Mouse (Mus musculus): ENCODE data around the gene Mypn. TPM values are rescaled to one million over a fixed set of nuclear protein-coding genes. Genes with fewer than 3 reads are reported as not detected.

Gene Mypn
- polyA plus RNA-seq, 2 experiments = 0.03 to 0.05 TPM

DNA sequence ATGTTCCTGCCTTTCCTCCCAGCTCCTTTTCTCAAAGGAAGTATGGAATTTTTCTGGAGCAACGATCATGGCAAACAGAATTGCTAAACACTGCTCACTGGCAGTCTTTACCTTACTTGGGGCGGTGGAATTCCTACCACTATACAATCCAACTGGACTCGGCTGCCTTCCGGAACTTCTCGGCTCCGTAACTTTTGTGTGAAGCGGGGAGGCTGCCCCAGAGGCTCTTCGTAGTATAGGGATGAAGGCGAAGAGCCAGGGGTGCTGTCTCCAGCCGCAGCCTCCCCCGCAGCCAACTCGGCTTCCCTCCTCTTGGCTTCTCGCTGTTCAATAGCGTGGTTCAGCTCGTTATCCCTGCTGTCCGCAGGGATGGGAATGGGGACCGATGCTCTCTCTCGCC is 11.5 kb downstream of the Mypn start:
- no peak overlapping the region for H3K27ac ChIP-seq

GRCm38 (mm10) chr10:63184451-63184850 is 19.3 kb downstream of the Mypn start:
- Histone ChIP-seq H3K9ac (replicated peaks) (no peak overlapping the region), H3K36me3 (replicated peaks; ENCODE audit: control insufficient read depth, insufficient read depth, low read depth) (no peaks in the 10 kb centered on the region), H3K4me1 (replicated peaks; ENCODE audit: control insufficient read depth in 2 of 2, insufficient read depth in 2 of 2, low read length in 1 of 2) (no peaks in the 10 kb centered on the region), H3K4me3 (ENCODE audit: insufficient read depth in 1 of 2, low read depth in 2 of 2, low read length in 2 of 2) (no peak overlapping the region), H3K27ac (no peak overlapping the region), H3K9me3 (ENCODE audit: control insufficient read depth, low read length) (no peaks in the 10 kb centered on the region), H3K4me2 (ENCODE audit: low read depth) (no peak overlapping the region), H3K27me3 (ENCODE audit: control insufficient read depth, insufficient read depth, low read length) (no peaks in the 10 kb centered on the region)
- ATAC-seq (ENCODE audit: insufficient read depth) = no peak
- WGBS (ENCODE audit: insufficient replicate concordance) = 69% methylated on average over 4 of the region's 4 CpGs
- TF ChIP-seq CTCF (IDR thresholded peaks at IDR 0.05; ENCODE audit: low read depth) (no peak), EP300 (IDR thresholded peaks at IDR 0.05; ENCODE audit: low read depth) (no peak)
- no peak for DNase-seq (ENCODE audit: low read depth in 3 of 3, low spot score in 3 of 3)

More for the DNA sequence above, 11.5 kb downstream of the Mypn start:
- Histone ChIP-seq H3K9me3 (ENCODE audit: control insufficient read depth, low read length) (no peaks in the 10 kb centered on the region), H3K4me1 (replicated peaks; ENCODE audit: control insufficient read depth in 2 of 2, insufficient read depth in 2 of 2, low read length in 1 of 2) (no peaks in the 10 kb centered on the region), H3K9ac (replicated peaks) (no peak overlapping the region), H3K4me2 (ENCODE audit: low read depth) (no peak overlapping the region), H3K36me3 (replicated peaks; ENCODE audit: control insufficient read depth, insufficient read depth, low read depth) (no peaks in the 10 kb centered on the region), H3K27me3 (ENCODE audit: control insufficient read depth, insufficient read depth, low read length) (no peaks in the 10 kb centered on the region), H3K4me3 (ENCODE audit: insufficient read depth in 1 of 2, low read depth in 2 of 2, low read length in 2 of 2) (no peak overlapping the region)
- TF ChIP-seq EP300 (IDR thresholded peaks at IDR 0.05; ENCODE audit: low read depth) (no peak), CTCF (IDR thresholded peaks at IDR 0.05; ENCODE audit: low read depth) (no peak)
- DNase-seq (ENCODE audit: low read depth in 3 of 3, low spot score in 3 of 3) (no peak), ATAC-seq (ENCODE audit: insufficient read depth) (no peak)
- WGBS (ENCODE audit: insufficient replicate concordance) = 73% methylated on average over 18 of the region's 18 CpGs

DNA sequence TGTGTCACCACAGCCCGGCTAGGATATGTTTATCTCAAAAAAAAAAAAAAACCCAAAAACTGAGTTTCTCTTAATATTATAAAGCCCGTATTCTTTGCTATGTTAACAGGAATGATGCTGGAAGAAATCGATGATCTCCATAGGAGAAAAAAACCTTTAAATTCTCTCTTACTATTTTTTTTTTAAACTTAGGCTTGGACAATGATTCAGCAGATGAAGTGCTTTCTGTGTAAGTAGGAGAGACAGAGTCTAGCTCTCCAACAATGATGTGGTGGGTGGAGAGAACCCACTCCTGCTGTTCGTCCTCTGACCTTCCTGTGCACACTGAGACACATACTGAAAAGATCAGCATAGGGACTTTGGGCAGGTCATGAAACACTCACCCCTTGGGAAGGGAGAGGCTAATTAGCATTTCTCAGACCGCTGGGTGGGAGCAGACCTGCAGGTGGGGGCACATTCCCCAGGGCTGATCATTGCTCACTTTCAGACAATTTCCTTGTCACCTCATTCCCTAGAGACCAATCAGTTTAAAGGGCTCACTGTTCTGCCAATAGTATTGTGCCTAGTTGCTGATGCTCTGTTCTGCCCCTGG is 21.5 kb downstream of the Mypn start:
- Histone ChIP-seq H3K4me1 (replicated peaks; ENCODE audit: control insufficient read depth in 2 of 2, insufficient read depth in 2 of 2, low read length in 1 of 2) (0 out of 4 replicates have a peak, but pooled peaks cover 0 to 2% of the 10 kb centered on the region in 2 experiments), H3K36me3 (replicated peaks; ENCODE audit: control insufficient read depth, insufficient read depth, low read depth) (no peaks in the 10 kb centered on the region), H3K27ac (no peak overlapping the region), H3K4me3 (ENCODE audit: insufficient read depth in 1 of 2, low read depth in 2 of 2, low read length in 2 of 2) (no peak overlapping the region), H3K27me3 (ENCODE audit: control insufficient read depth, insufficient read depth, low read length) (no peaks in the 10 kb centered on the region), H3K4me2 (ENCODE audit: low read depth) (no peak overlapping the region), H3K9me3 (ENCODE audit: control insufficient read depth, low read length) (no peaks in the 10 kb centered on the region), H3K9ac (replicated peaks) (no peak overlapping the region)
- TF ChIP-seq EP300 (IDR thresholded peaks at IDR 0.05; ENCODE audit: low read depth) = no peak
- no peak for TF ChIP-seq CTCF (IDR thresholded peaks at IDR 0.05; ENCODE audit: low read depth)
- 55% methylated on average over 5 of the region's 5 CpGs for WGBS (ENCODE audit: insufficient replicate concordance)
- ATAC-seq (ENCODE audit: insufficient read depth) = no peak
- DNase-seq (ENCODE audit: low read depth in 3 of 3, low spot score in 3 of 3) = no peak

DNA sequence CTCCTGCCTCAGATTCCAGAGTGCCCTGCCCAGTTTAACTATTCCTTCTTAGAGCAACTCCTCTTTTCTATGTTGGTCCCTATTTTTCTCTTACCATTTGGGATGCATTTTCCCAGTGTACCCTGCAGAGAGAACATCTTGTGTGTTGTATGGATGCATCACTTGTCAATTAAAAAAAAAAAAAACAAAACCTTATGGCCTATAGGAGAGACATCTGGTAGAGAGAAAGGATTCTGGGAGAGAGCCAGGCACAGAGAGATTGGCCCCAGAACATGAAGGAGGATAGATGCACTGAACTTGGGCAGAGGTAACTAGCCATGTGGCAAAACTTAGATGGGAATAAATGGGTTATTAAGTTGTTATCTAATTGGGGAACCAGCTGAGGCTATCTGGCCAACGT is 22.6 kb downstream of the Mypn start:
- DNase-seq (ENCODE audit: low read depth in 3 of 3, low spot score in 3 of 3) (no peak), ATAC-seq (ENCODE audit: insufficient read depth) (no peak)
- Histone ChIP-seq H3K4me2 (ENCODE audit: low read depth) (no peak overlapping the region), H3K27ac (no peak overlapping the region), H3K36me3 (replicated peaks; ENCODE audit: control insufficient read depth, insufficient read depth, low read depth) (no peaks in the 10 kb centered on the region), H3K9ac (replicated peaks) (no peak overlapping the region), H3K4me1 (replicated peaks; ENCODE audit: control insufficient read depth in 2 of 2, insufficient read depth in 2 of 2, low read length in 1 of 2) (peaks cover 0 to 2% of the 10 kb centered on the region in 2 experiments; a peak in 1 of 4 replicates), H3K9me3 (ENCODE audit: control insufficient read depth, low read length) (no peaks in the 10 kb centered on the region), H3K4me3 (ENCODE audit: insufficient read depth in 1 of 2, low read depth in 2 of 2, low read length in 2 of 2) (no peak overlapping the region), H3K27me3 (ENCODE audit: control insufficient read depth, insufficient read depth, low read length) (no peaks in the 10 kb centered on the region)
- TF ChIP-seq EP300 (IDR thresholded peaks at IDR 0.05; ENCODE audit: low read depth) = no peak
- no peak for TF ChIP-seq CTCF (IDR thresholded peaks at IDR 0.05; ENCODE audit: low read depth)
- 65% methylated on average over 1 of the region's 1 CpGs for WGBS (ENCODE audit: insufficient replicate concordance)

- no peak overlapping the region for H3K4me3 ChIP-seq (ENCODE audit: insufficient read depth in 1 of 2, low read depth in 2 of 2, low read length in 2 of 2)
- H3K9me3 ChIP-seq (ENCODE audit: control insufficient read depth, low read length) = no peaks in the 10 kb centered on the region
- H3K4me1 ChIP-seq (replicated peaks; ENCODE audit: control insufficient read depth in 2 of 2, insufficient read depth in 2 of 2, low read length in 1 of 2) = peaks cover 0 to 2% of the 10 kb centered on the region in 2 experiments; a peak in 2 of 4 replicates
- TF ChIP-seq CTCF (IDR thresholded peaks at IDR 0.05; ENCODE audit: low read depth) (no peak), EP300 (IDR thresholded peaks at IDR 0.05; ENCODE audit: low read depth) (no peak)
- 75% methylated on average over 10 of the region's 10 CpGs for whole genome bisulfite sequencing (ENCODE audit: insufficient replicate concordance)
- H3K27ac ChIP-seq = no peak overlapping the region
- H3K36me3 ChIP-seq (replicated peaks; ENCODE audit: control insufficient read depth, insufficient read depth, low read depth) = no peaks in the 10 kb centered on the region
- DNase-seq (ENCODE audit: low read depth in 3 of 3, low spot score in 3 of 3) = no peak
- no peak overlapping the region for H3K9ac ChIP-seq (replicated peaks)
- no peak for ATAC-seq (ENCODE audit: insufficient read depth)
- H3K4me2 ChIP-seq (ENCODE audit: low read depth) = no peak overlapping the region
- H3K27me3 ChIP-seq (ENCODE audit: control insufficient read depth, insufficient read depth, low read length) = no peaks in the 10 kb centered on the region
Observed at GRCm38 (mm10) chr10:63179524-63179923, 24.2 kb downstream of the Mypn start.

Measured in liver, embryonic 14.5 days (tissue).